Mouse (Mus musculus) stomach, embryonic 14.5 days (tissue): ENCODE results near the gene Chaf1a. TPM values are rescaled to one million over a fixed set of nuclear protein-coding genes. Genes with fewer than 3 reads are reported as not detected.
"Not testable (repeated sequence)": the region's sequence is repeated elsewhere in the genome, so short reads cannot be mapped to it uniquely, and the experiment has no call there.

Experiments
- ATAC-seq: fragments of 200-750 bp; cut with Nextera tagmentation; 2 replicates; pipeline ENCODE4 v1.8.0; 2017; ENCODE audit warnings: low read depth, moderate TSS enrichment; ENCODE audit not compliant: insufficient number of reproducible peaks, insufficient read depth, low FRiP score
- H3K27ac ChIP-seq: fragments of 300-500 bp; sonication (generic); 2 replicates; pipeline ENCODE4 v1.5.1; 2014; ENCODE audit warnings: mild to moderate bottlenecking, low read length, moderate library complexity, mixed read lengths
- H3K27me3 ChIP-seq: fragments of 300-500 bp; sonication (generic); 2 replicates; pipeline ENCODE4 v1.6.1; 2014; ENCODE audit warnings: low read length, control low read depth, mixed read lengths; ENCODE audit not compliant: control insufficient read depth, insufficient read depth
- H3K36me3 ChIP-seq: fragments of 300-500 bp; sonication (generic); 2 replicates; pipeline ENCODE4 v1.6.1; 2014; ENCODE audit warnings: mild to moderate bottlenecking, control low read depth, low read length, moderate library complexity, mixed read lengths; ENCODE audit not compliant: control insufficient read depth, insufficient read depth
- H3K4me1 ChIP-seq: fragments of 300-500 bp; sonication (generic); 2 replicates; pipeline ENCODE4 v1.6.1; 2014; ENCODE audit warnings: low read length, control low read depth, mixed read lengths; ENCODE audit not compliant: control insufficient read depth, insufficient read depth
- H3K4me2 ChIP-seq: fragments of 300-500 bp; sonication (generic); replicated peaks from 2 replicates; pipeline ENCODE4 v1.6.1; 2014; ENCODE audit warnings: low read depth, low read length, control low read depth
- H3K4me3 ChIP-seq: fragments of 300-500 bp; sonication (generic); 2 replicates; pipeline ENCODE4 v1.5.1; 2014; ENCODE audit warnings: low read depth, low read length, control low read depth
- H3K9ac ChIP-seq: fragments of 300-500 bp; sonication (generic); replicated peaks from 2 replicates; pipeline ENCODE4 v1.6.1; 2014; ENCODE audit warnings: low read depth, mild to moderate bottlenecking, control low read depth, low read length, moderate library complexity, mixed read lengths
- H3K9me3 ChIP-seq: fragments of 300-500 bp; sonication (generic); 2 replicates; pipeline ENCODE4 v1.6.1; 2016; ENCODE audit warnings: low read depth, low read length, control low read depth; ENCODE audit not compliant: control insufficient read depth
- WGBS: fragments of 180-500 bp; shearing (Covaris S2); extraction: QIAGEN DNeasy Blood & Tissue Kit; methylation state at CpG from one replicate; pipeline ENCODE4 v1.1.7; 2014; 5-methylcytosine and 5-hydroxymethylcytosine counted together
- polyA plus RNA-seq: library from polyadenylated mRNA; unstranded; fragments of >200 nt; fragmentation: Nextera tagmentation; extraction: Ambion mirVana; gene quantifications from 2 replicates; pipeline ENCODE4 v1.2.1, GENCODE M21; 2014

The Chaf1a gene
- polyA plus RNA-seq, 1 experiment from 2014 or later: 19.2 TPM

DNA sequence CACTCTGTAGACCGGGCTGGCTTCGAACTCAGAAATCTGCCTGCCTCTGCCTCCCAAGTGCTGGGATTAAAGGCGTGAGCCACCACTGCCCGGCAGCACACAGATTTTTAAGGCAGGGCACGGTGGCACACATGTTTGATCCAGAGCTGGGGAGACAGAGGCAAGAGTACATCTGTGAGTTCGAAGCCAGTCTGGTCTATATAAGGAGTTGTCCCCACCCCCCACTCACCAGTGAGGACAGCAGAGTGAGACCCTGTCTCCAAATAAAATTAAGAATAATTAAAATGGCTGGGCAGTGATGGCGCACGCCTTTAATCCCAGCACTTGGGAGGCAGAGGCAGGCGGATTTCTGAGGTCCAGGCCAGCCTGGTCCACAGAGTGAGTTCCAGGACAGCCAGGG, 38.1 kb downstream of the Chaf1a start:
- Histone ChIP-seq H3K27ac (peak overlapping the region; percentile 48; the same call in 1 of the 2 replicates), H3K4me2 (0 out of 2 replicates have a peak overlapping the region, but pooled peaks have one; percentile 8), H3K4me1 (peaks cover 26% of the 10 kb centered on the region), H3K4me3 (peak overlapping the region; percentile 17; the same call in 1 of the 2 replicates), H3K36me3 (peaks cover 11% of the 10 kb centered on the region; the same call in 1 of the 2 replicates)
- 68% methylated on average over 9 of the region's 9 CpGs for WGBS
- not testable (repeated sequence) for H3K27me3 ChIP-seq, ATAC-seq, H3K9me3 ChIP-seq, H3K9ac ChIP-seq

DNA sequence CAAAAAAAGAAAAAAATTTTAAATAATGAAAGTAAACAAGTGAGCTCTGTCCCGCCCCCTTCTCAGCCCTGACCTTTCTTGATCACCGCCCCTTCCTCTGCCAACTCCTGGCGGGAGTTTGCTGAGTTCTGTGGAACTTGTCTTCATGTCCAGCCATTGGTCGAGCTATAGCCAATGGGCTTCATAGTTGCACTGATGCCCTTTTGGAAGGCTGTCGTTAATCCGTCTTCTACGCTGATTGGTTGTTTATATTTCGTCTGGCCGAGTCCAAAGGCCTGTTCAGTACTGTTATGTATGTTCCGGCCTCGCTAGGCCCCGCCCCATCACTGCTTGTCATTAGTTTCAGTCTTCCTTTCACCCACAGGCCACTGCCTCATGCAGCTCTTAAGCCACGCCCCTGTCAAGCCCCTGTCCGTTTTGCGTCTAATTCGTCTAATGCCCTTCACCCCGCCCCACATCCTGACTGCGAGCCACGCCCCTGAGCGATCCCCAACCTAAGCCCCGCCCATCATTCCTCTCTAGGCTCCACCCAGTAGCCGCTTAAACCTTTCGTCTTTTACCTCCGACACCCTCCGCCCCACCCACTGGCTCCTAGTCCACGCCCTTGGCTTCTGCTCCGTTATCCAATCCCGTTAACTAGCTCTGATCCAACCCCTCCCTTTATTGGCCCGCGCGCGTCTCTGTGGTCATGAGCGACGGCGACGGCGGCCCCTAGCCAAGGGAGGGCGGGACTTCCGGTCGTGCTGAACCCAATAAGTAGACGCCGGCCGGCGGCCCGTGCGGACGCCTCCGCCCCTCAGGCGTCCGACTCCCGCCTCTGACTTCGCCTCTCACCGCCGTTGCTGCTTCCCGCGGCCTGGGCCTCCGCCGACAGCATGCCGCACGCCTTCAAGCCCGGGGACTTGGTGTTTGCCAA, 38.9 kb downstream of the Chaf1a start, which contains the start of gene Hdgfl2:
TSS of gene Hdgfl2 (plus strand) at position 755 of the 916 bp plus-strand sequence.
- H3K4me1 ChIP-seq: peaks cover 21% of the 10 kb centered on the region
- under 1% methylated on average over 61 of the region's 61 CpGs for WGBS
- H3K9me3 ChIP-seq: no peaks in the 10 kb centered on the region
- H3K4me2 ChIP-seq: peak within 1 kb of the TSS; percentile 83
- peak within 1 kb of the TSS; percentile 80 for H3K9ac ChIP-seq
- ATAC-seq: peak; percentile 93
- peaks cover 15% of the 10 kb centered on the region; the same call in 1 of the 2 replicates for H3K36me3 ChIP-seq
- no peaks in the 10 kb centered on the region for H3K27me3 ChIP-seq
- H3K4me3 ChIP-seq: peak within 1 kb of the TSS; percentile 94
- H3K27ac ChIP-seq: peak within 1 kb of the TSS; percentile 52; the same call in 1 of the 2 replicates

DNA sequence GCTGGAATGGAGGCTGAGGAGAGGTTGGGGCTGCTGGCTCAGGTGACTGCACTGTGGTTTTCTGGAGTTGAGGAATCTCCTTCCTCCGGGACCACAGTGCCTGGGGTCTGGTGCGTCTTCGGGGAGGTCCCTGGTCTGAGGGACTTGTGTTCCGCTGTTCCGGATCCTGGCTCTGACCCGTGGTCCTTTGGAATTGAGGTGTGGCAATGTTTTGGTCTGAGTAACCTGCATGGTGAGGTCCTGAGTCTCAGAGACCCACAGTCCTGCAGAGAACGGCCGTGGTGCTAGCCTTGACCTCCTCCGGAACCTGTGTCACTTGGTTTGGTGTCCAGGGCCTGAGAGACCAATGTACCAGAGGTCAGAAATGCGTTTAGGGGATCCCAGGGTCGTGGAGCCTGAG, 39.7 kb downstream of the Chaf1a start:
- Histone ChIP-seq H3K4me1 (peaks cover 21% of the 10 kb centered on the region), H3K9me3 (no peaks in the 10 kb centered on the region), H3K36me3 (peaks cover 17% of the 10 kb centered on the region; the same call in 1 of the 2 replicates), H3K9ac (peak overlapping the region; percentile 80), H3K27ac (peak overlapping the region; percentile 52; the same call in 1 of the 2 replicates), H3K4me2 (peak overlapping the region; percentile 83), H3K27me3 (no peaks in the 10 kb centered on the region), H3K4me3 (peak overlapping the region; percentile 94)
- no peak for ATAC-seq
- WGBS: 1% methylated on average over 10 of the region's 11 CpGs

DNA sequence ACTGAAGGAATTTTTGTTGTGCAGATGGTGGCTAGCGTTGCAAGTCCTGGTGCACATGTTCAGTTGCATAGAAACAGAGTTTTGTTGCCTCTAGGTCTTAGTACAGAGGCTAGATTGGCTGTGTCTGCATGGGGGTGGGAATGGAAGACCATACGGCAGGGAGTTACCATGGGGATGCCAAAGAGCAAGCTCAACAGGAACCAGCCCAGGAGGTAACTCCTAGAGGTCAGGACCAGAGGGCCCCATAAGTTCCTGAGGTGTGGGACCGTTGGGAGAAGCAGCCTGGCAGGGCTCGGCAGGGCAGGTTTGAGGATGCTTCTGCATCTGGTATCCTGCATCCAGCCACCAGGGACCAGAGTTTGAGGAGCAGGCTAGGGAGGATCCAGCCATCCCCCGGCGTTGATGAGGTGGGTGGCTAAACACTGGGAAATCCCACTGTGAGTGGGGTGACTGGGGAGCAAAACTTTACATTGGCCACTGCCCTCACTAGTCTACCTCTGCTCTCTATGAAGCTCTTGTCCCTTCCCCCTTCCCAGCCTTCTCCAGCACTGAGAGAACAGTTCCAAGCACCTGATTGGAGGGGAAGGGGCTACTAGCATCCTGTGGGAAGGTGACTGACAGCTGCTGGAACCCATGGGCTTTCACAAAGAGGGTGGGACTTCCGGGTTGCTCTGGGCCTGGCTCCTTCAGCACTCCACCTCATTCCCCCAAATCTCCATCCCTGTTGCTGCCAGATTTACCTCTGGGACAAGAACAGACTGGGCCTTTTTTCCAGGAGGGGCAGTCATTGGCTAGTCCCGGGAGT, 40.7 kb downstream of the Chaf1a start:
- Histone ChIP-seq H3K4me1 (peaks cover 16% of the 10 kb centered on the region), H3K9ac (peak overlapping the region; percentile 80), H3K4me3 (peak overlapping the region; percentile 94), H3K27ac (peak overlapping the region; percentile 12; the same call in 1 of the 2 replicates), H3K36me3 (peaks cover 17% of the 10 kb centered on the region; the same call in 1 of the 2 replicates), H3K4me2 (peak overlapping the region; percentile 83), H3K27me3 (no peaks in the 10 kb centered on the region), H3K9me3 (no peaks in the 10 kb centered on the region)
- 0 out of 2 replicates have a peak, but pooled peaks have one; percentile 8 for ATAC-seq
- 10% methylated on average over 8 of the region's 8 CpGs for WGBS

DNA sequence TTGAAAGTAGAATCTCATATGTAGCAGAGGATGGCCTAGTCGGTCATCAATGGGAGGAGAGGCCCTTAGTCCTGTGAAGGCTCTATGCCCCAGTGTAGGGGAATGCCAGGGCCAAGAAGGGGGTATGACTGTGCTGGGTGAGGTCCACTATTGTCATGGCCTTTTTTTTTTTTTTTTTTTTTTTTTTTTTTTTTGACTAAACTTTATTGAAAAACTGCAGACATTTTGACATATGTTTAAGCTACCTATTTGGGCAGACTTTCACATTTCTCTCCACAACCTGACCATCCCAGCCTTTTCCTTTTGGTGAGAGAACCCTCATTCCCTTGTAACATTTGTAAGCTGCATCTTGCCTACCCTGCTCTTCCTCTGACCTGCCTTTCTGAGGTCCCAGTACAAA, 52.1 kb downstream of the Chaf1a start:
- Histone ChIP-seq H3K4me2 (no peak overlapping the region), H3K27ac (peak overlapping the region; percentile 44; the same call in 1 of the 2 replicates), H3K9ac (no peak overlapping the region), H3K4me1 (no peaks in the 10 kb centered on the region), H3K9me3 (no peaks in the 10 kb centered on the region), H3K4me3 (no peak overlapping the region), H3K36me3 (peaks cover 35% of the 10 kb centered on the region), H3K27me3 (no peaks in the 10 kb centered on the region)
- 87% methylated on average over 1 of the region's 1 CpGs for WGBS
- no peak for ATAC-seq

DNA sequence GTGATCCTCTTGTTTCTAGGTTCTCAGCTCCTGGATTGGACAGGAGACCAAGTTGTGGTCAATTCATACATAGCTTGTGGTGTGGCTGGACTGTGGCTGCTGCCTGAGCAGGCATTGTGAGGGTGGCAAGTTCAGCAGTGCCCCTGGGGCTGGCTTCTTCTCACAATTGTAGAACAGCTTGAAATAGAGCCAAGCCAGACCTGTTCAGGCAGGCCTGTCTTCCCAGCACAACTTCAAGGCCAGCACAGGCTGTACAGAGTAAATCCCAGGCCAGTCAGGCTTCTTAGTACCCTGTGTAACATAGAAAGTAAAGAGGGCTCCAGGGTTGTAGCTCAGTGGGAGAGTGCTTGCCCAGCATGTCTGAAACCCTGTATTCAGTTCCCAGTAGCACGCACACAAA, 52.6 kb downstream of the Chaf1a start:
- WGBS: 88% methylated on average over 1 of the region's 1 CpGs
- H3K4me2 ChIP-seq: no peak overlapping the region
- no peak overlapping the region for H3K4me3 ChIP-seq
- no peaks in the 10 kb centered on the region for H3K4me1 ChIP-seq
- no peaks in the 10 kb centered on the region for H3K27me3 ChIP-seq
- peaks cover 40% of the 10 kb centered on the region for H3K36me3 ChIP-seq
- peak overlapping the region; percentile 44; the same call in 1 of the 2 replicates for H3K27ac ChIP-seq
- no peak overlapping the region for H3K9ac ChIP-seq
- no peaks in the 10 kb centered on the region for H3K9me3 ChIP-seq
- ATAC-seq: no peak

DNA sequence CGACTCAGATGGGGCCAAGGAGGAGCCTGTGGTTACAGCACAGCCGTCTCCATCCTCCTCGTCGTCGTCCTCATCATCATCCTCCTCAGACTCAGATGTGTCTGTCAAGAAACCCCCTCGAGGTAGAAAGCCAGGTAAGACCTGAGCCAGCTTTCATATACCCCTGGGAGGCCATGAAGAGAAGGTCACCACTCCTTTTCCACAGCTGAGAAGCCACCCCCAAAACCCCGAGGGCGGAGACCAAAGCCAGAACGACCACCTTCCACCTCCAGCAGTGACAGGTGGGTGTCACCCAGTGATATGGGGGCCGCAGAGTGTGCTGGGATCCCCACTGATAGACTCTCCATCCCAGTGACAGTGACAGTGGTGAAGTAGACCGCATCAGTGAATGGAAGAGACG, 56.6 kb downstream of the Chaf1a start:
- Histone ChIP-seq H3K4me3 (no peak overlapping the region), H3K27me3 (no peaks in the 10 kb centered on the region), H3K36me3 (peaks cover 63% of the 10 kb centered on the region), H3K4me2 (no peak overlapping the region), H3K9ac (no peak overlapping the region), H3K9me3 (no peaks in the 10 kb centered on the region), H3K27ac (no peak overlapping the region), H3K4me1 (no peaks in the 10 kb centered on the region)
- 93% methylated on average over 12 of the region's 12 CpGs for WGBS
- no peak for ATAC-seq

DNA sequence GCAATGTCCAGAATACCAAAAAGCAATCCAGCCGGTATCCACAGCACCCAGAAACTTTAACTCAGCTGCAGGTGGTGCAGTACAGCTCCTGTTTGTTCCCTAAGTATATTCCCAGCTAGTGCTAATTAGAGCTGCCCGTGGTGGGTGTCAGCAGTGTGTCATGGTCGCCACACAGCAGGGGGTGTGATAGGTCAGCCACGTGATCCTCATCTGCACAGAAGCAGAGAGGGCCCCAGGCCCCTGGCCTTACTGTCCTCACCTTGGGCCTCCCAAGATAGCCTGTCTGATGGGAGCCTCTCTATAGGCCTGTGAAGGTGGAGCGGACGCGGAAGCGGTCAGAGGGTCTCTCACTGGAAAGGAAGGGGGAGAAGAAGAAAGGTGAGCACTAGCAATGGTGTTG, 57.9 kb downstream of the Chaf1a start:
- Histone ChIP-seq H3K27ac (no peak overlapping the region), H3K9ac (no peak overlapping the region), H3K27me3 (no peaks in the 10 kb centered on the region), H3K9me3 (no peaks in the 10 kb centered on the region), H3K4me3 (no peak overlapping the region), H3K36me3 (peaks cover 72% of the 10 kb centered on the region), H3K4me2 (no peak overlapping the region), H3K4me1 (no peaks in the 10 kb centered on the region)
- ATAC-seq: no peak
- WGBS: 95% methylated on average over 8 of the region's 8 CpGs
